Mouse (Mus musculus): Measurements from ENCODE around the gene Phf8. TPM values are rescaled to one million over a fixed set of nuclear protein-coding genes. Genes with fewer than 3 reads are reported as not detected.
A peak's percentile ranks its signal among the peaks of the same experiment; 100 is the strongest.
"Not testable (repeated sequence)": the region's sequence is repeated elsewhere in the genome, so short reads cannot be mapped to it uniquely, and the experiment has no call there.

Gene Phf8
- polyA plus RNA-seq (2015; fragmentation: Nextera tagmentation; extraction: Ambion mirVana): 7.5 and 7.9 TPM in 2 replicates

GRCm38 (mm10) chrX:151520458-151521322 is at the start of gene Phf8:
Gene Phf8 (plus strand): TSS chrX:151520672.
- H3K4me1 ChIP-seq (replicated peaks; ENCODE audit: control insufficient read depth, insufficient read depth, low read length): no peaks in the 10 kb centered on the region
- H3K9ac ChIP-seq (ENCODE audit: low read depth, low read length): peak within 1 kb of the TSS; percentile 71
- 19% methylated on average over 68 of the region's 68 CpGs for WGBS
- no peaks in the 10 kb centered on the region for H3K9me3 ChIP-seq (ENCODE audit: control insufficient read depth)
- H3K4me3 ChIP-seq (ENCODE audit: low read depth, low read length): peak within 1 kb of the TSS; percentile 52
- peak; percentile 41 for TF ChIP-seq CTCF (IDR thresholded peaks at IDR 0.05; ENCODE audit: low read depth)
- peak; percentile 99 for ATAC-seq
- no peaks in the 10 kb centered on the region for H3K27me3 ChIP-seq (replicated peaks; ENCODE audit: control insufficient read depth, insufficient read depth, low read length)
- peak within 1 kb of the TSS; percentile 98 for H3K27ac ChIP-seq (ENCODE audit: low read depth, low read length)
- peak within 1 kb of the TSS; percentile 68 for H3K4me2 ChIP-seq (replicated peaks; ENCODE audit: low read depth)
- H3K36me3 ChIP-seq (ENCODE audit: control insufficient read depth, insufficient read depth): no peaks in the 10 kb centered on the region

- no peaks in the 10 kb centered on the region for H3K27me3 ChIP-seq (replicated peaks; ENCODE audit: control insufficient read depth, insufficient read depth, low read length)
- ATAC-seq: no peak
- WGBS: 76% methylated on average over 3 of the region's 3 CpGs
- H3K9ac ChIP-seq (ENCODE audit: low read depth, low read length): no peak overlapping the region
- H3K36me3 ChIP-seq (ENCODE audit: control insufficient read depth, insufficient read depth): no peaks in the 10 kb centered on the region
- TF ChIP-seq CTCF (IDR thresholded peaks at IDR 0.05; ENCODE audit: low read depth): no peak
- H3K9me3 ChIP-seq (ENCODE audit: control insufficient read depth): no peaks in the 10 kb centered on the region
- no peak overlapping the region for H3K4me3 ChIP-seq (ENCODE audit: low read depth, low read length)
- H3K4me1 ChIP-seq (replicated peaks; ENCODE audit: control insufficient read depth, insufficient read depth, low read length): no peaks in the 10 kb centered on the region
- no peak overlapping the region for H3K4me2 ChIP-seq (replicated peaks; ENCODE audit: low read depth)
- H3K27ac ChIP-seq (ENCODE audit: low read depth, low read length): no peak overlapping the region
Measured at GRCm38 (mm10) chrX:151488128-151488527, 32.3 kb upstream of the Phf8 start.

GRCm38 (mm10) chrX:151493269-151493668 is 27.2 kb upstream of the Phf8 start:
- WGBS: 93% methylated on average over 4 of the region's 4 CpGs
- H3K9ac ChIP-seq (ENCODE audit: low read depth, low read length); ATAC-seq; H3K4me3 ChIP-seq (ENCODE audit: low read depth, low read length); H3K27ac ChIP-seq (ENCODE audit: low read depth, low read length); H3K4me2 ChIP-seq (replicated peaks; ENCODE audit: low read depth); H3K27me3 ChIP-seq (replicated peaks; ENCODE audit: control insufficient read depth, insufficient read depth, low read length); H3K36me3 ChIP-seq (ENCODE audit: control insufficient read depth, insufficient read depth); H3K4me1 ChIP-seq (replicated peaks; ENCODE audit: control insufficient read depth, insufficient read depth, low read length); H3K9me3 ChIP-seq (ENCODE audit: control insufficient read depth): not testable (repeated sequence)

- H3K9me3 ChIP-seq (ENCODE audit: control insufficient read depth): no peaks in the 10 kb centered on the region
- no peak for ATAC-seq
- H3K9ac ChIP-seq (ENCODE audit: low read depth, low read length): no peak overlapping the region
- no peaks in the 10 kb centered on the region for H3K27me3 ChIP-seq (replicated peaks; ENCODE audit: control insufficient read depth, insufficient read depth, low read length)
- H3K36me3 ChIP-seq (ENCODE audit: control insufficient read depth, insufficient read depth): no peaks in the 10 kb centered on the region
- H3K27ac ChIP-seq (ENCODE audit: low read depth, low read length): no peak overlapping the region
- H3K4me3 ChIP-seq (ENCODE audit: low read depth, low read length): no peak overlapping the region
- H3K4me1 ChIP-seq (replicated peaks; ENCODE audit: control insufficient read depth, insufficient read depth, low read length): no peaks in the 10 kb centered on the region
- no peak overlapping the region for H3K4me2 ChIP-seq (replicated peaks; ENCODE audit: low read depth)
- WGBS: 72% methylated on average over 1 of the region's 1 CpGs
- no peak for TF ChIP-seq CTCF (IDR thresholded peaks at IDR 0.05; ENCODE audit: low read depth)
Measured at GRCm38 (mm10) chrX:151496596-151496995, 23.9 kb upstream of the Phf8 start.

- no peaks in the 10 kb centered on the region for H3K36me3 ChIP-seq (ENCODE audit: control insufficient read depth, insufficient read depth)
- no peaks in the 10 kb centered on the region for H3K9me3 ChIP-seq (ENCODE audit: control insufficient read depth)
- no peak for TF ChIP-seq CTCF (IDR thresholded peaks at IDR 0.05; ENCODE audit: low read depth)
- no peaks in the 10 kb centered on the region for H3K4me1 ChIP-seq (replicated peaks; ENCODE audit: control insufficient read depth, insufficient read depth, low read length)
- no peak overlapping the region for H3K27ac ChIP-seq (ENCODE audit: low read depth, low read length)
- ATAC-seq: no peak
- no peak overlapping the region for H3K4me2 ChIP-seq (replicated peaks; ENCODE audit: low read depth)
- no peak overlapping the region for H3K9ac ChIP-seq (ENCODE audit: low read depth, low read length)
- H3K4me3 ChIP-seq (ENCODE audit: low read depth, low read length): no peak overlapping the region
- no peaks in the 10 kb centered on the region for H3K27me3 ChIP-seq (replicated peaks; ENCODE audit: control insufficient read depth, insufficient read depth, low read length)
Measured at GRCm38 (mm10) chrX:151508536-151508935, 11.9 kb upstream of the Phf8 start.

GRCm38 (mm10) chrX:151509906-151510305 is 10.6 kb upstream of the Phf8 start:
- Histone ChIP-seq H3K9ac (ENCODE audit: low read depth, low read length) (no peak overlapping the region), H3K36me3 (ENCODE audit: control insufficient read depth, insufficient read depth) (no peaks in the 10 kb centered on the region), H3K27me3 (replicated peaks; ENCODE audit: control insufficient read depth, insufficient read depth, low read length) (no peaks in the 10 kb centered on the region), H3K4me3 (ENCODE audit: low read depth, low read length) (no peak overlapping the region), H3K9me3 (ENCODE audit: control insufficient read depth) (no peaks in the 10 kb centered on the region), H3K4me1 (replicated peaks; ENCODE audit: control insufficient read depth, insufficient read depth, low read length) (no peaks in the 10 kb centered on the region), H3K27ac (ENCODE audit: low read depth, low read length) (no peak overlapping the region), H3K4me2 (replicated peaks; ENCODE audit: low read depth) (no peak overlapping the region)
- ATAC-seq: no peak
- TF ChIP-seq CTCF (IDR thresholded peaks at IDR 0.05; ENCODE audit: low read depth): no peak
- 83% methylated on average over 1 of the region's 1 CpGs for WGBS

Data from intestine, postnatal 0 days (tissue).